Mouse (Mus musculus): Measurements from ENCODE around the gene Gm20671.

DNA sequence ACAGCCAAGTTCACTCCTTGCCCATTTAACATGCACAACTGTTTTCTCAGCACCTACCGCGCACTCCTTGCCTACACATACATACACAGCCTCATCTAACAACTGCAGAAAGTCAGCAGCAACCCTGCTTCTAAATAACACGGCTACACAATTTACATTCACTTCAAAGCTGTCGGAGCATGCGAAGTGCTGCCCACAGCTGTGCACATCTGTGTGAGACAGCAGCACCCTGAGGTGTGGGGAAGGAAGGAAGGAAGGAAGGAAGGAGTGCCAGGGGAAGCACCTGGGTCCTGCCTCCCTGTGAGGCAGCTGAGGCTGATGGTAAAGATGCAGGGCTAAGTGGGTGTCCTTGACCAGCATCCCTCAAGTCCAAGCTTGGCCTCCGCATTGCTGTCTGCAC is 78.0 kb downstream of the Gm20671 start:
- TF ChIP-seq CTCF (IDR thresholded peaks at IDR 0.05; ENCODE audit: control insufficient read depth, insufficient read depth, low read length) = no peak
- TF ChIP-seq POLR2A (IDR thresholded peaks at IDR 0.05; ENCODE audit: borderline replicate concordance, control insufficient read depth, low read depth, low read length) = no peak
